Mouse (Mus musculus): Measurements from ENCODE around the gene Mzt1. TPM values are rescaled to one million over a fixed set of nuclear protein-coding genes. Genes with fewer than 3 reads are reported as not detected.
A peak's percentile ranks its signal among the peaks of the same experiment; 100 is the strongest.

Mzt1 gene
- polyA plus RNA-seq, 1 experiment from 2014 or later: 42.1 TPM

GRCm38 (mm10) chr14:99031337-99031873 lies 14.5 kb downstream of the Mzt1 start:
- Histone ChIP-seq H3K27ac (replicated peaks; ENCODE audit: low read depth, low read length) (no peak overlapping the region), H3K4me3 (ENCODE audit: low read depth, low read length) (no peak overlapping the region), H3K27me3 (replicated peaks; ENCODE audit: control insufficient read depth, insufficient read depth, low read length) (no peaks in the 10 kb centered on the region), H3K9ac (ENCODE audit: low read depth, low read length) (no peak overlapping the region), H3K4me1 (ENCODE audit: control insufficient read depth, insufficient read depth, low read length) (no peaks in the 10 kb centered on the region), H3K9me3 (ENCODE audit: control insufficient read depth, low read length) (0 out of 2 replicates have a peak, but pooled peaks cover 4% of the 10 kb centered on the region), H3K36me3 (ENCODE audit: control insufficient read depth, insufficient read depth, low read length) (peaks cover 15% of the 10 kb centered on the region; the same call in 1 of the 2 replicates), H3K4me2 (ENCODE audit: low read depth, low read length) (no peak overlapping the region)
- no peak for ATAC-seq (ENCODE audit: low read depth)
- DNase-seq (ENCODE audit: low spot score): no peak
- 86% methylated on average over 5 of the region's 5 CpGs for WGBS

- WGBS: 82% methylated on average over 5 of the region's 5 CpGs
- no peak overlapping the region for H3K27ac ChIP-seq (replicated peaks; ENCODE audit: low read depth, low read length)
- H3K4me1 ChIP-seq (ENCODE audit: control insufficient read depth, insufficient read depth, low read length): no peaks in the 10 kb centered on the region
- DNase-seq (ENCODE audit: low spot score): no peak
- H3K27me3 ChIP-seq (replicated peaks; ENCODE audit: control insufficient read depth, insufficient read depth, low read length): no peaks in the 10 kb centered on the region
- 0 out of 2 replicates have a peak, but pooled peaks have one; percentile 33 for ATAC-seq (ENCODE audit: low read depth)
- H3K4me2 ChIP-seq (ENCODE audit: low read depth, low read length): no peak overlapping the region
- 0 out of 2 replicates have a peak, but pooled peaks cover 9% of the 10 kb centered on the region for H3K36me3 ChIP-seq (ENCODE audit: control insufficient read depth, insufficient read depth, low read length)
- H3K9ac ChIP-seq (ENCODE audit: low read depth, low read length): no peak overlapping the region
- H3K4me3 ChIP-seq (ENCODE audit: low read depth, low read length): no peak overlapping the region
- 0 out of 2 replicates have a peak, but pooled peaks cover 4% of the 10 kb centered on the region for H3K9me3 ChIP-seq (ENCODE audit: control insufficient read depth, low read length)
Measured at GRCm38 (mm10) chr14:99029987-99030386, 15.9 kb downstream of the Mzt1 start.

- Histone ChIP-seq H3K27ac (replicated peaks; ENCODE audit: low read depth, low read length) (no peak overlapping the region), H3K36me3 (ENCODE audit: control insufficient read depth, insufficient read depth, low read length) (no peaks in the 10 kb centered on the region), H3K4me3 (ENCODE audit: low read depth, low read length) (peak overlapping the region; percentile 25), H3K27me3 (replicated peaks; ENCODE audit: control insufficient read depth, insufficient read depth, low read length) (no peaks in the 10 kb centered on the region), H3K9me3 (ENCODE audit: control insufficient read depth, low read length) (0 out of 2 replicates have a peak, but pooled peaks cover 4% of the 10 kb centered on the region), H3K9ac (ENCODE audit: low read depth, low read length) (no peak overlapping the region; the same call in 1 of the 2 replicates), H3K4me1 (ENCODE audit: control insufficient read depth, insufficient read depth, low read length) (no peaks in the 10 kb centered on the region), H3K4me2 (ENCODE audit: low read depth, low read length) (peak overlapping the region; percentile 53)
- ATAC-seq (ENCODE audit: low read depth) (no peak), DNase-seq (ENCODE audit: low spot score) (peak; percentile 55)
- 42% methylated on average over 12 of the region's 12 CpGs for WGBS
Measured at GRCm38 (mm10) chr14:99022346-99023086, 23.4 kb downstream of the Mzt1 start.

- Histone ChIP-seq H3K9ac (ENCODE audit: low read depth, low read length) (no peak overlapping the region), H3K27me3 (replicated peaks; ENCODE audit: control insufficient read depth, insufficient read depth, low read length) (no peaks in the 10 kb centered on the region), H3K4me1 (ENCODE audit: control insufficient read depth, insufficient read depth, low read length) (no peaks in the 10 kb centered on the region), H3K36me3 (ENCODE audit: control insufficient read depth, insufficient read depth, low read length) (no peaks in the 10 kb centered on the region), H3K4me3 (ENCODE audit: low read depth, low read length) (no peak overlapping the region), H3K4me2 (ENCODE audit: low read depth, low read length) (no peak overlapping the region), H3K27ac (replicated peaks; ENCODE audit: low read depth, low read length) (no peak overlapping the region), H3K9me3 (ENCODE audit: control insufficient read depth, low read length) (no peaks in the 10 kb centered on the region)
- 47% methylated on average over 10 of the region's 10 CpGs for WGBS
- ATAC-seq (ENCODE audit: low read depth) (no peak), DNase-seq (ENCODE audit: low spot score) (peak; percentile 20)
Measured at GRCm38 (mm10) chr14:99019136-99019808, 26.7 kb downstream of the Mzt1 start.

GRCm38 (mm10) chr14:99018691-99019090 lies 27.2 kb downstream of the Mzt1 start:
- no peaks in the 10 kb centered on the region for H3K27me3 ChIP-seq (replicated peaks; ENCODE audit: control insufficient read depth, insufficient read depth, low read length)
- ATAC-seq (ENCODE audit: low read depth) (no peak), DNase-seq (ENCODE audit: low spot score) (no peak)
- no peak overlapping the region for H3K9ac ChIP-seq (ENCODE audit: low read depth, low read length)
- no peaks in the 10 kb centered on the region for H3K36me3 ChIP-seq (ENCODE audit: control insufficient read depth, insufficient read depth, low read length)
- no peak overlapping the region for H3K4me2 ChIP-seq (ENCODE audit: low read depth, low read length)
- WGBS: 79% methylated on average over 7 of the region's 7 CpGs
- no peak overlapping the region for H3K27ac ChIP-seq (replicated peaks; ENCODE audit: low read depth, low read length)
- no peak overlapping the region for H3K4me3 ChIP-seq (ENCODE audit: low read depth, low read length)
- no peaks in the 10 kb centered on the region for H3K9me3 ChIP-seq (ENCODE audit: control insufficient read depth, low read length)
- no peaks in the 10 kb centered on the region for H3K4me1 ChIP-seq (ENCODE audit: control insufficient read depth, insufficient read depth, low read length)

- Histone ChIP-seq H3K27me3 (replicated peaks; ENCODE audit: control insufficient read depth, insufficient read depth, low read length) (no peaks in the 10 kb centered on the region), H3K4me2 (ENCODE audit: low read depth, low read length) (no peak overlapping the region), H3K27ac (replicated peaks; ENCODE audit: low read depth, low read length) (no peak overlapping the region), H3K36me3 (ENCODE audit: control insufficient read depth, insufficient read depth, low read length) (no peaks in the 10 kb centered on the region), H3K9ac (ENCODE audit: low read depth, low read length) (no peak overlapping the region), H3K9me3 (ENCODE audit: control insufficient read depth, low read length) (no peaks in the 10 kb centered on the region), H3K4me1 (ENCODE audit: control insufficient read depth, insufficient read depth, low read length) (no peaks in the 10 kb centered on the region), H3K4me3 (ENCODE audit: low read depth, low read length) (no peak overlapping the region)
- 40% methylated on average over 2 of the region's 2 CpGs for WGBS
- DNase-seq (ENCODE audit: low spot score) (no peak), ATAC-seq (ENCODE audit: low read depth) (no peak)
Measured at GRCm38 (mm10) chr14:99010920-99011313, 35.0 kb downstream of the Mzt1 start.

GRCm38 (mm10) chr14:99010224-99010919 lies 35.6 kb downstream of the Mzt1 start:
- WGBS: 64% methylated on average over 8 of the region's 8 CpGs
- no peak overlapping the region for H3K4me2 ChIP-seq (ENCODE audit: low read depth, low read length)
- no peak for DNase-seq (ENCODE audit: low spot score)
- H3K4me3 ChIP-seq (ENCODE audit: low read depth, low read length): no peak overlapping the region
- no peak overlapping the region for H3K9ac ChIP-seq (ENCODE audit: low read depth, low read length)
- no peaks in the 10 kb centered on the region for H3K4me1 ChIP-seq (ENCODE audit: control insufficient read depth, insufficient read depth, low read length)
- no peaks in the 10 kb centered on the region for H3K36me3 ChIP-seq (ENCODE audit: control insufficient read depth, insufficient read depth, low read length)
- H3K9me3 ChIP-seq (ENCODE audit: control insufficient read depth, low read length): no peaks in the 10 kb centered on the region
- no peak for ATAC-seq (ENCODE audit: low read depth)
- H3K27ac ChIP-seq (replicated peaks; ENCODE audit: low read depth, low read length): no peak overlapping the region
- no peaks in the 10 kb centered on the region for H3K27me3 ChIP-seq (replicated peaks; ENCODE audit: control insufficient read depth, insufficient read depth, low read length)

GRCm38 (mm10) chr14:98994218-98994617 lies 51.7 kb downstream of the Mzt1 start, which contains the start of gene Rpl36a-ps1:
TSS of gene Rpl36a-ps1 (minus strand) at chr14:98994318.
- DNase-seq (ENCODE audit: low spot score) (no peak), ATAC-seq (ENCODE audit: low read depth) (no peak)
- Histone ChIP-seq H3K27me3 (replicated peaks; ENCODE audit: control insufficient read depth, insufficient read depth, low read length) (no peaks in the 10 kb centered on the region), H3K9ac (ENCODE audit: low read depth, low read length) (no peak within 1 kb of the TSS), H3K36me3 (ENCODE audit: control insufficient read depth, insufficient read depth, low read length) (no peaks in the 10 kb centered on the region), H3K27ac (replicated peaks; ENCODE audit: low read depth, low read length) (no peak within 1 kb of the TSS), H3K9me3 (ENCODE audit: control insufficient read depth, low read length) (0 out of 2 replicates have a peak, but pooled peaks cover 3% of the 10 kb centered on the region), H3K4me1 (ENCODE audit: control insufficient read depth, insufficient read depth, low read length) (no peaks in the 10 kb centered on the region), H3K4me3 (ENCODE audit: low read depth, low read length) (no peak within 1 kb of the TSS), H3K4me2 (ENCODE audit: low read depth, low read length) (no peak within 1 kb of the TSS)
- WGBS: 97% methylated on average over 7 of the region's 7 CpGs
